Mouse (Mus musculus): Measurements from ENCODE around the gene Cap1.

DNA sequence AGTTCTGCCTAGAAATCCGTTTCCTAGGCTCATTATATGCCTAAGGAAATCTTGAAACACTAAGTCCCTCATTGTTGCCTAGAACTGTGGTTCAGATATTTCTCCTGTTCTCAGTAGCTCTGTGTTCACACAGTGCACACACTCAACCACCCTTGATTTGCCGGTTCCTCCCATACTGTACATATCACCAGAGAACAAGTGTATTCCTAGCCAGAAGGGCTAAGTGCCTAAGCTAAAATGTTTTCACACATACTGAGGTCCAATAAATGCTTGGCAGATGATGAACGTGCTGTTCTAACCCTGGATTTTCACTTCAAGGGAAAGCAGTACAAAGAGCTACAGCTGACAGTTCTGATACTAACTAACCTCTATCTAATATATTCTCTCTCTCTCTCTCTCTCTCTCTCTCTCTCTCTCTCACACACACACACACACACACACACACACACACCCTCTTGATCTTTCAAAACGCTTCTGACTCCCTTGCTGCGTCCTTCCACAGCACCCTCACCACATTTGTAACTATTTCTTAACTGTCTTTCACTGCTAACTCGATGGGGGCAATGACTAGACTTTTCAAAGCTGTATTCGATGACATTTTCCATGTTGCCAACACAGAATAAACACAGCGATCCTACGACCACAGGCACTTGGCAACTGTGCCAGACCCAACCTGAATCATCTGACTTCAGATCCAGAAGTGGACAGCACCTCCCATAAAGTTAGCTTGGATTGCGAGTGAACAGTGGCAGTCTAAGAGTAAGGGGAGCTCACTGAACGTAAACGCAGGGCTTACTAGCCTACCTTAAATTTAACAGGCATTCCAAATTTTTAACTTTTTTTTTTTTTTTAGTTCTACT lies 1.1 kb downstream of the Cap1 start:
- TF ChIP-seq CTCF (IDR thresholded peaks at IDR 0.05; ENCODE audit: low read depth) (no peak), EP300 (IDR thresholded peaks at IDR 0.05; ENCODE audit: low read depth) (no peak)

Data from heart, postnatal 0 days (tissue).